Mouse (Mus musculus): ENCODE results near the gene Drap1. TPM values are rescaled to one million over a fixed set of nuclear protein-coding genes. Genes with fewer than 3 reads are reported as not detected.

Gene Drap1
- polyA plus RNA-seq, 1 experiment from 2014 or later = 151 TPM

DNA sequence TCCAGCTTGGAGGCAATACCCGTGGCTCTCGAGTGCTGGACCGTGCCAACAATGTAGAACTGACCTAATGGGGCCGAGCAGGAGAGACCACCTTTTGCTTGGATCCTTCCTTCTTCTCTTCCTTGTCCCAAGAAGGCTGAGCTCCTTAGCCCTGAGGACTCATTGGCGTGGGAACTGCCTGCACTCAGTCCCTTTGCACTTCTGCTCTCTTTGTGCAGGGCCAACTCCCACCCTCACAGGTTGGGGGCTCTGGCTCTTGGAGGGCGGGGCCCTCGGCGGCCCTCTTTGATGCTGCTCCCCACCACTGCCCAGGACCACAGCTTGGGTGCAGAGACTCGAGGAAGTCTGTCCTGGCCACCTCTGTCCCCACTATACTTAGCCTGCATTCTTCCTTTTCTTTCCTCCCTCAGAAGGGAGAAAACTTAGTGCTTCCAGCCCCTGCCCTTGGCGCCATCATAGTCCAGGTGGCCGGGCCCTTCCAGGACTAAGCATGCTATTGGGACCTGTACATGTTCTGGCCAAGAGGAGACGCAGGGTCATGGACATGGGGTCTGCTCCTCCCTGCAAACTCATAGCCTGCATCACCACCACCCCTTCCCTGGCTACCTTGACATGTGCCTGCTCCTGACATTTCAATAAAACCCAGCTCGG is 2.0 kb upstream of the Drap1 start:
- H3K9ac ChIP-seq (ENCODE audit: low read depth, low read length) = peak overlapping the region; percentile 13; the same call in 1 of the 2 replicates
- ATAC-seq (replicated peaks; ENCODE audit: low FRiP score) = no peak
- WGBS = 87% methylated on average over 13 of the region's 13 CpGs
- DNase-seq (ENCODE audit: low spot score) = no peak
- H3K9me3 ChIP-seq (ENCODE audit: control insufficient read depth, low read length) = no peaks in the 10 kb centered on the region
- H3K4me2 ChIP-seq = peak overlapping the region; percentile 86; the same call in 1 of the 2 replicates
- peaks cover 15% of the 10 kb centered on the region; the same call in 1 of the 2 replicates for H3K36me3 ChIP-seq (ENCODE audit: control insufficient read depth, insufficient read depth, low read length)
- H3K27ac ChIP-seq (ENCODE audit: low read depth, low read length) = no peak overlapping the region
- H3K27me3 ChIP-seq (replicated peaks; ENCODE audit: control insufficient read depth, insufficient read depth, low read length) = no peaks in the 10 kb centered on the region
- peaks cover 21% of the 10 kb centered on the region for H3K4me1 ChIP-seq (replicated peaks; ENCODE audit: control insufficient read depth, insufficient read depth, low read length)
- H3K4me3 ChIP-seq (ENCODE audit: low read depth, low read length) = peak overlapping the region; percentile 88

DNA sequence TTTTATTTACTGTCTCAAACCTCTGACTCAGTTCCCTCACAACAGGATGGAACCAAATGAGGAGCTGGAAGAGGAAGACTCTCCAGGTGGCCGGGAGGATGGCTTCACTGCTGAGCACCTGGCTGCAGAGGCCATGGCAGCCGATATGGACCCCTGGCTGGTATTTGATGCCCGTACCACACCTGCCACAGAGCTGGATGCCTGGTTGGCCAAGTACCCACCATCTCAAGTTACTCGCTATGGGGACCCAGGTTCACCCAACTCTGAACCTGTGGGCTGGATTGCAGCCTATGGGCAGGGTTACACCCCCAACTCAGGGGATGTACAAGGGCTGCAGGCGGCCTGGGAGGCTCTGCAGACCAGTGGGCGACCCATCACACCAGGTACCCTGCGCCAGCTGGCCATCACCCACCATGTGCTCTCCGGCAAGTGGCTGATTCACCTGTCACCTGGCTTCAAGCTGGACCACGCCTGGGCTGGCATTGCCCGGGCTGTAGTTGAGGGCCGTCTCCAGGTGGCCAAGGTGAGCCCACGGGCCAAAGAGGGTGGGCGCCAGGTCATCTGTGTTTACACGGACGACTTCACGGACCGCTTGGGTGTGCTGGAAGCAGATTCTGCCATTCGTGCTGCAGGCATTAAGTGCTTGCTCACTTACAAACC is 1.3 kb upstream of the Drap1 start:
- peak overlapping the region; percentile 91 for H3K9ac ChIP-seq (ENCODE audit: low read depth, low read length)
- no peaks in the 10 kb centered on the region for H3K27me3 ChIP-seq (replicated peaks; ENCODE audit: control insufficient read depth, insufficient read depth, low read length)
- H3K4me2 ChIP-seq = peak overlapping the region; percentile 86
- no peaks in the 10 kb centered on the region for H3K9me3 ChIP-seq (ENCODE audit: control insufficient read depth, low read length)
- no peak for DNase-seq (ENCODE audit: low spot score)
- peaks cover 15% of the 10 kb centered on the region; the same call in 1 of the 2 replicates for H3K36me3 ChIP-seq (ENCODE audit: control insufficient read depth, insufficient read depth, low read length)
- peaks cover 21% of the 10 kb centered on the region for H3K4me1 ChIP-seq (replicated peaks; ENCODE audit: control insufficient read depth, insufficient read depth, low read length)
- H3K4me3 ChIP-seq (ENCODE audit: low read depth, low read length) = peak overlapping the region; percentile 88
- 0 out of 2 replicates have a peak overlapping the region, but pooled peaks have one; percentile 74 for H3K27ac ChIP-seq (ENCODE audit: low read depth, low read length)
- WGBS = 85% methylated on average over 18 of the region's 18 CpGs
- ATAC-seq (replicated peaks; ENCODE audit: low FRiP score) = no peak

DNA sequence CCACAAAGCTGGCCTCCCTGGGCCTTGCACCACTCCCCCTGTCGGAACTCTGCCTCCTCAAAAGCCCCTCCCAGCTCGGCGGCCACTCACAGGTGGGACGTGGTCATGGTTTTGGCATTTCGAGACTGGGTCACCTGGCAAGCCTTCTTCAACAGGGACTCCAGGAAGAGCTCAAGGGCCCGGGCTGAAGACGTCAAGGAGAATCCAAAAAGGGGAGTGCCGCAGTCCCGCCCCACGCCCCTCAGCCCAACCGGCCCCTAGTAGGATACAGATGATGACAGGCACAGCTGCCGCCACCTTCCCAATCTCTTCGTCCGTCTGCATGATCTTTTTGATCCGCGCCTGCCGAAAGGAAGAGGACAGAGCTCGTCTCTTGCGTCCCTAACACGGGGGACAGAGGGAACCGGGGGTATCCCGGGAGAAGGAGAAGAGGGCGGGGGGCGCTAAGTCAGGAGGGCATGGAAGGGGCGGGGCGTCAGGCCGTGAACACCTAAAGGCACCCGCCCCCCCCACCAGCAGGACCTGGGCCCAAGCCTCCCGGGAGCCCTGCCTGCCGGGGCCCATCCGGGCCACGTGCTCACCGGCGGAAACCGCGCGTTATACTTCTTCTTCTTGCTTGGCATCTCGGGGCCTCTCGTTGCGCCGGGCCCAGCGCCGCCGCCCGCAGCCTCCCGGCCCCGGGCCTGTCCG is 542 bp downstream of the Drap1 start:
- Histone ChIP-seq H3K4me2 (peak overlapping the region; percentile 93), H3K27ac (ENCODE audit: low read depth, low read length) (peak overlapping the region; percentile 83), H3K36me3 (ENCODE audit: control insufficient read depth, insufficient read depth, low read length) (peaks cover 19% of the 10 kb centered on the region; the same call in 1 of the 2 replicates), H3K27me3 (replicated peaks; ENCODE audit: control insufficient read depth, insufficient read depth, low read length) (no peaks in the 10 kb centered on the region), H3K4me1 (replicated peaks; ENCODE audit: control insufficient read depth, insufficient read depth, low read length) (peaks cover 24% of the 10 kb centered on the region), H3K9me3 (ENCODE audit: control insufficient read depth, low read length) (no peaks in the 10 kb centered on the region), H3K4me3 (ENCODE audit: low read depth, low read length) (peak overlapping the region; percentile 88), H3K9ac (ENCODE audit: low read depth, low read length) (peak overlapping the region; percentile 84)
- peak; percentile 86 for DNase-seq (ENCODE audit: low spot score)
- WGBS = 2% methylated on average over 45 of the region's 48 CpGs
- peak; percentile 69 for ATAC-seq (replicated peaks; ENCODE audit: low FRiP score)

DNA sequence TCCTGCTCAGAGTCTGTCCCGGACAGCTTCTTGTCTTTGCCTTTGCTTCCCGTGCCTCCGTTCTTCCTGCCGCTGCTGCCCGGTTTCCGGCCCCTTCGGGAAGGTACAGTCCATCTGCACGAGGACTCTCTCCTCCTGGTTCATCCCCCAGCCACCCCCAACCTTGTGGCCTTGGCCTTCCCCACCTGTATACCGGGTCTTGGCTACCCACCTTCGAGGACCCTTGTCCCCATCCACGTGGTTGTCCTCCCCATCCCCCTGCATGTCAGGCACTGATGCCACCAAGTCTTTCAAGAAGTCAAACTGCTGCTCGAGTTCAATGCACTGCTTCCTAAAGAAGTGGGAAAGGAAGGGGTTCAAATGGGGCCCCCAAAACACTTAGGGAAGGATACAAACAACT is 1.2 kb downstream of the Drap1 start:
- DNase-seq (ENCODE audit: low spot score) = no peak

DNA sequence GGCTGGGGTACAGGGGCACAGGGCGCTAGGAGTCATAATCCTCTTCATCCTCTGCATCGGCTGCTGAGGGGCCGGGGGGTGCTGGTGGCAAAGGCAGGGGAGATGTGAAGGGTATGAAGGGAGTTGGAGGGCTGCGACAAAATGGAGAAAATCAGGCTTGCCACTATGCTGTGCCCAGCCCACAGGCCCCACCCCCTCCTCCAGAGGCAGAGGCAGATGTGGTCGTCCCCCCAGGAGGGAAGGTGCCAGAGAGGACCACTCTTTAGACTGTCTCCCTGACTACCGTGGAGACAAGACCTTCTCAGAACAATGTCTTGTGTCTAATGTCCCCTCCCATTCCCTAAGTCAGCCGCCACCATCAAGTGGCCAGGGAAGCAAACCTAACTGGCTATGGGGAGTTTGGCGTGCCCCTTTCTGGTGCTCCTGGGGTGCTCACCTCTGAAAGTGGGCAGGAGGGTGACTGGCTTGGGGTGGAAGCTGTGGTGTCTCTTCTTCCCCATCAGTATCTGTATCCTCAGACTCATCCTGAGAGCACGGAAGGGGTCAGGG is 1.8 kb downstream of the Drap1 start:
- DNase-seq (ENCODE audit: low spot score) = no peak
- H3K27ac ChIP-seq (ENCODE audit: low read depth, low read length) = no peak overlapping the region
- peaks cover 24% of the 10 kb centered on the region for H3K4me1 ChIP-seq (replicated peaks; ENCODE audit: control insufficient read depth, insufficient read depth, low read length)
- H3K9ac ChIP-seq (ENCODE audit: low read depth, low read length) = no peak overlapping the region
- 85% methylated on average over 9 of the region's 9 CpGs for WGBS
- ATAC-seq (replicated peaks; ENCODE audit: low FRiP score) = no peak
- H3K4me2 ChIP-seq = peak overlapping the region; percentile 93
- peak overlapping the region; percentile 3; the same call in 1 of the 2 replicates for H3K4me3 ChIP-seq (ENCODE audit: low read depth, low read length)
- no peaks in the 10 kb centered on the region for H3K27me3 ChIP-seq (replicated peaks; ENCODE audit: control insufficient read depth, insufficient read depth, low read length)
- peaks cover 19% of the 10 kb centered on the region; the same call in 1 of the 2 replicates for H3K36me3 ChIP-seq (ENCODE audit: control insufficient read depth, insufficient read depth, low read length)
- no peaks in the 10 kb centered on the region for H3K9me3 ChIP-seq (ENCODE audit: control insufficient read depth, low read length)

More for the DNA sequence above, 1.2 kb downstream of the Drap1 start:
- peak overlapping the region; percentile 93 for H3K4me2 ChIP-seq
- ATAC-seq (replicated peaks; ENCODE audit: low FRiP score) = no peak
- 62% methylated on average over 12 of the region's 12 CpGs for WGBS
- no peaks in the 10 kb centered on the region for H3K9me3 ChIP-seq (ENCODE audit: control insufficient read depth, low read length)
- H3K27ac ChIP-seq (ENCODE audit: low read depth, low read length) = peak overlapping the region; percentile 83
- peaks cover 19% of the 10 kb centered on the region; the same call in 1 of the 2 replicates for H3K36me3 ChIP-seq (ENCODE audit: control insufficient read depth, insufficient read depth, low read length)
- peak overlapping the region; percentile 84 for H3K9ac ChIP-seq (ENCODE audit: low read depth, low read length)
- peak overlapping the region; percentile 88 for H3K4me3 ChIP-seq (ENCODE audit: low read depth, low read length)
- peaks cover 24% of the 10 kb centered on the region for H3K4me1 ChIP-seq (replicated peaks; ENCODE audit: control insufficient read depth, insufficient read depth, low read length)
- no peaks in the 10 kb centered on the region for H3K27me3 ChIP-seq (replicated peaks; ENCODE audit: control insufficient read depth, insufficient read depth, low read length)

DNA sequence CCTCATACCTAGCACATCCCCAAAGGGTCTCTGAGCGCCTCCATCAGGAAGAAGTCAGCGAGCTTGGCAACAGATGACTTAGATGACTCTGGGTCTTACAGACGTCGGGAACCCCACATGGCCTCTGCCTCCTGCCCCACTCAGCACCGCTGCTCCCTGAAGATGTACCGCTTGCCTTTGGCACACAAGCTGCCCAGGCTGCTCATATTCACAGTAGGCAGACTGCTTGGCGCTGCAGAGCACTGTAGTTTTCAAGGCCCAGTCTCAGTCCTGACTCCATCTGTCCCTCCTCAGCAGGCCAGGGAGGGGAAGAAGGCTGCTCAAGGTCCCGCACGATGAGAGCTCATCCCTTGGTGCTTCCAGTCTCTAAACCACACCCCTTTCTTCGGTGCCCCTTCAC is 2.5 kb downstream of the Drap1 start:
- ATAC-seq (replicated peaks; ENCODE audit: low FRiP score) = no peak
- DNase-seq (ENCODE audit: low spot score) = no peak
- no peaks in the 10 kb centered on the region for H3K9me3 ChIP-seq (ENCODE audit: control insufficient read depth, low read length)
- no peaks in the 10 kb centered on the region for H3K27me3 ChIP-seq (replicated peaks; ENCODE audit: control insufficient read depth, insufficient read depth, low read length)
- peaks cover 24% of the 10 kb centered on the region for H3K4me1 ChIP-seq (replicated peaks; ENCODE audit: control insufficient read depth, insufficient read depth, low read length)
- no peak overlapping the region for H3K4me2 ChIP-seq
- H3K27ac ChIP-seq (ENCODE audit: low read depth, low read length) = no peak overlapping the region
- H3K4me3 ChIP-seq (ENCODE audit: low read depth, low read length) = no peak overlapping the region
- no peak overlapping the region for H3K9ac ChIP-seq (ENCODE audit: low read depth, low read length)
- 89% methylated on average over 10 of the region's 10 CpGs for WGBS
- peaks cover 19% of the 10 kb centered on the region; the same call in 1 of the 2 replicates for H3K36me3 ChIP-seq (ENCODE audit: control insufficient read depth, insufficient read depth, low read length)

DNA sequence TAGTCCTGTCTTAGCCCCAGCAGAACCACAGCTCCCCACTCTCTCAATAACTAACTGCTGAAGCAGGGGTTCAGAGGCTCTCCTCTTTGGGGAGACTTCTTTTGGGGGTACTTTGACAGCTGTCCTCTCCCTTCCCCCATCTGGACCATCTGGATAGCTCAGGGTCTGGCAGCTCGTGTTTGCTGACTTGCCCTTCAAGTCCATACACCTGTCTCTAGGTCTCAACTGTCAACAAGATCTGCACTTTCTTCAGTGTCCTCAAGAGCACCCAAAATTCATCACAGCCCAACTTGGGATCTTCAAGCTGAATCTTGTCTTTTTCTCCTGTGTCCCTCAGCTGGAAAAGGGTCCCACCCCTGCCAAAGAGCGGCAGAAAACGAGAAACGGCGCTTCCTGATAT is 3.0 kb downstream of the Drap1 start:
- ATAC-seq (replicated peaks; ENCODE audit: low FRiP score) (no peak), DNase-seq (ENCODE audit: low spot score) (no peak)
- H3K4me3 ChIP-seq (ENCODE audit: low read depth, low read length) = no peak overlapping the region
- no peak overlapping the region for H3K4me2 ChIP-seq
- WGBS = 93% methylated on average over 5 of the region's 5 CpGs
- no peaks in the 10 kb centered on the region for H3K9me3 ChIP-seq (ENCODE audit: control insufficient read depth, low read length)
- H3K27ac ChIP-seq (ENCODE audit: low read depth, low read length) = no peak overlapping the region
- H3K4me1 ChIP-seq (replicated peaks; ENCODE audit: control insufficient read depth, insufficient read depth, low read length) = peaks cover 24% of the 10 kb centered on the region
- peaks cover 16% of the 10 kb centered on the region; the same call in 1 of the 2 replicates for H3K36me3 ChIP-seq (ENCODE audit: control insufficient read depth, insufficient read depth, low read length)
- H3K27me3 ChIP-seq (replicated peaks; ENCODE audit: control insufficient read depth, insufficient read depth, low read length) = no peaks in the 10 kb centered on the region
- no peak overlapping the region for H3K9ac ChIP-seq (ENCODE audit: low read depth, low read length)

DNA sequence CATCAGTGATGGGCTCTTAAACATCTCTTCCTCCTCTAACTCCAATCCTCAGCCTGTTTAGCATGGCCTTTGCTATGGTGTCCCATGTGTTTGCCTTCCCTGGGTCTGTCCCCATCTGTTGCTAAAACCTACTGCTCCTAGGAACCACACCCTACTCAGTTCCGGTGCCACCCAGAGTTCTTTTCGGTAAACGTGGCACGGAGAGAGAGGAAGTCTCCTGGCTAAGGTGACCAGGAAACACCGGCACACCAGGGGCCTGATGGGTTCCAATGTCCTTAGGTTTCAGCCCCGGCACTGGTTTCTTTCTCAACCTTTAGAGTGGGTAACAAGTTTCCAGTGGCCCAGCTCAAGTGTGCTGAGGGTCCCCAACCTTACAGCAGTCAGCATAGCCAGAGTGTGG is 4.2 kb downstream of the Drap1 start:
- no peaks in the 10 kb centered on the region for H3K9me3 ChIP-seq (ENCODE audit: control insufficient read depth, low read length)
- no peak overlapping the region for H3K9ac ChIP-seq (ENCODE audit: low read depth, low read length)
- WGBS = 89% methylated on average over 6 of the region's 6 CpGs
- H3K4me2 ChIP-seq = no peak overlapping the region
- peaks cover 13% of the 10 kb centered on the region for H3K4me1 ChIP-seq (replicated peaks; ENCODE audit: control insufficient read depth, insufficient read depth, low read length)
- peaks cover 9% of the 10 kb centered on the region; the same call in 1 of the 2 replicates for H3K36me3 ChIP-seq (ENCODE audit: control insufficient read depth, insufficient read depth, low read length)
- no peaks in the 10 kb centered on the region for H3K27me3 ChIP-seq (replicated peaks; ENCODE audit: control insufficient read depth, insufficient read depth, low read length)
- DNase-seq (ENCODE audit: low spot score) (no peak), ATAC-seq (replicated peaks; ENCODE audit: low FRiP score) (no peak)
- H3K4me3 ChIP-seq (ENCODE audit: low read depth, low read length) = no peak overlapping the region
- no peak overlapping the region for H3K27ac ChIP-seq (ENCODE audit: low read depth, low read length)

All from liver, embryonic 11.5 days (tissue).